Mouse (Mus musculus): Measurements from ENCODE around the gene BC048679. TPM values are rescaled to one million over a fixed set of nuclear protein-coding genes. Genes with fewer than 3 reads are reported as not detected.

The BC048679 gene
- polyA plus RNA-seq (2015; fragmentation: Nextera tagmentation; extraction: Ambion mirVana): not detected in 2 replicates

- peaks cover under 1% of the 10 kb centered on the region; the same call in 1 of the 2 replicates for H3K4me1 ChIP-seq (replicated peaks)
- no peak within 1 kb of the TSS for H3K27ac ChIP-seq
- H3K36me3 ChIP-seq: no peaks in the 10 kb centered on the region
- H3K4me2 ChIP-seq: no peak within 1 kb of the TSS
- no peak for DNase-seq
- no peak within 1 kb of the TSS for H3K4me3 ChIP-seq (replicated peaks)
- H3K9ac ChIP-seq: no peak within 1 kb of the TSS
- 38% methylated on average over 7 of the region's 7 CpGs for WGBS (ENCODE audit: insufficient replicate concordance)
- H3K9me3 ChIP-seq (replicated peaks): no peaks in the 10 kb centered on the region
- ATAC-seq (ENCODE audit: low read depth): no peak
- H3K27me3 ChIP-seq: peaks cover 32% of the 10 kb centered on the region
Measured at GRCm38 (mm10) chr7:81498181-81498580, at the start of gene BC048679. BC048679 (minus strand) TSS chr7:81498281.

GRCm38 (mm10) chr7:81542934-81543333 lies 44.9 kb upstream of the BC048679 start:
- Histone ChIP-seq H3K27ac (no peak overlapping the region), H3K4me3 (replicated peaks) (no peak overlapping the region), H3K9ac (no peak overlapping the region), H3K27me3 (no peaks in the 10 kb centered on the region), H3K9me3 (replicated peaks) (no peaks in the 10 kb centered on the region), H3K36me3 (no peaks in the 10 kb centered on the region), H3K4me2 (no peak overlapping the region), H3K4me1 (replicated peaks) (no peaks in the 10 kb centered on the region)
- ATAC-seq (ENCODE audit: low read depth) (no peak), DNase-seq (no peak)
- WGBS (ENCODE audit: insufficient replicate concordance): 58% methylated on average over 8 of the region's 8 CpGs

GRCm38 (mm10) chr7:81541924-81542524 lies 43.9 kb upstream of the BC048679 start:
- H3K9me3 ChIP-seq (replicated peaks): no peaks in the 10 kb centered on the region
- WGBS (ENCODE audit: insufficient replicate concordance): 59% methylated on average over 7 of the region's 7 CpGs
- H3K36me3 ChIP-seq: no peaks in the 10 kb centered on the region
- DNase-seq (no peak), ATAC-seq (ENCODE audit: low read depth) (no peak)
- H3K27ac ChIP-seq: no peak overlapping the region
- no peak overlapping the region for H3K4me2 ChIP-seq
- no peaks in the 10 kb centered on the region for H3K27me3 ChIP-seq
- peaks cover 1% of the 10 kb centered on the region for H3K4me1 ChIP-seq (replicated peaks)
- H3K4me3 ChIP-seq (replicated peaks): no peak overlapping the region
- H3K9ac ChIP-seq: no peak overlapping the region

- WGBS (ENCODE audit: insufficient replicate concordance): 54% methylated on average over 1 of the region's 1 CpGs
- DNase-seq: no peak
- no peak for ATAC-seq (ENCODE audit: low read depth)
- no peaks in the 10 kb centered on the region for H3K27me3 ChIP-seq
- H3K4me3 ChIP-seq (replicated peaks): no peak overlapping the region
- H3K27ac ChIP-seq: no peak overlapping the region
- no peak overlapping the region for H3K9ac ChIP-seq
- no peak overlapping the region for H3K4me2 ChIP-seq
- peaks cover 3% of the 10 kb centered on the region for H3K4me1 ChIP-seq (replicated peaks)
- no peaks in the 10 kb centered on the region for H3K9me3 ChIP-seq (replicated peaks)
- H3K36me3 ChIP-seq: no peaks in the 10 kb centered on the region
Measured at GRCm38 (mm10) chr7:81540999-81541398, 42.9 kb upstream of the BC048679 start.

- H3K9me3 ChIP-seq (replicated peaks): no peaks in the 10 kb centered on the region
- ATAC-seq (ENCODE audit: low read depth): no peak
- H3K9ac ChIP-seq: no peak overlapping the region
- peaks cover 3% of the 10 kb centered on the region for H3K4me1 ChIP-seq (replicated peaks)
- no peak for DNase-seq
- no peak overlapping the region for H3K4me2 ChIP-seq
- no peak overlapping the region for H3K27ac ChIP-seq
- no peak overlapping the region for H3K4me3 ChIP-seq (replicated peaks)
- WGBS (ENCODE audit: insufficient replicate concordance): 47% methylated on average over 2 of the region's 2 CpGs
- no peaks in the 10 kb centered on the region for H3K27me3 ChIP-seq
- H3K36me3 ChIP-seq: peaks cover 12% of the 10 kb centered on the region
Measured at GRCm38 (mm10) chr7:81539565-81539964, 41.5 kb upstream of the BC048679 start.

- Histone ChIP-seq H3K4me1 (replicated peaks) (peaks cover 3% of the 10 kb centered on the region), H3K4me2 (no peak overlapping the region), H3K36me3 (peaks cover 26% of the 10 kb centered on the region), H3K9ac (no peak overlapping the region), H3K4me3 (replicated peaks) (no peak overlapping the region), H3K27me3 (no peaks in the 10 kb centered on the region), H3K27ac (no peak overlapping the region), H3K9me3 (replicated peaks) (0 out of 2 replicates have a peak, but pooled peaks cover 4% of the 10 kb centered on the region)
- WGBS (ENCODE audit: insufficient replicate concordance): 48% methylated on average over 2 of the region's 2 CpGs
- ATAC-seq (ENCODE audit: low read depth) (no peak), DNase-seq (no peak)
Measured at GRCm38 (mm10) chr7:81538070-81538675, 40.1 kb upstream of the BC048679 start.

- WGBS (ENCODE audit: insufficient replicate concordance): 76% methylated on average over 4 of the region's 4 CpGs
- no peak overlapping the region for H3K4me3 ChIP-seq (replicated peaks)
- H3K27me3 ChIP-seq: no peaks in the 10 kb centered on the region
- peaks cover 43% of the 10 kb centered on the region for H3K36me3 ChIP-seq
- peaks cover 3% of the 10 kb centered on the region for H3K4me1 ChIP-seq (replicated peaks)
- DNase-seq (no peak), ATAC-seq (ENCODE audit: low read depth) (no peak)
- no peak overlapping the region for H3K27ac ChIP-seq
- 0 out of 2 replicates have a peak, but pooled peaks cover 4% of the 10 kb centered on the region for H3K9me3 ChIP-seq (replicated peaks)
- no peak overlapping the region for H3K9ac ChIP-seq
- no peak overlapping the region for H3K4me2 ChIP-seq
Measured at GRCm38 (mm10) chr7:81536478-81536877, 38.4 kb upstream of the BC048679 start.

GRCm38 (mm10) chr7:81531462-81531861 lies 33.4 kb upstream of the BC048679 start:
- H3K4me3 ChIP-seq (replicated peaks): no peak overlapping the region

GRCm38 (mm10) chr7:81528918-81529317 lies 30.8 kb upstream of the BC048679 start:
- no peak for DNase-seq
- 82% methylated on average over 8 of the region's 8 CpGs for WGBS (ENCODE audit: insufficient replicate concordance)
- peaks cover 78% of the 10 kb centered on the region for H3K36me3 ChIP-seq

More at GRCm38 (mm10) chr7:81531462-81531861, 33.4 kb upstream of the BC048679 start:
- peaks cover 82% of the 10 kb centered on the region for H3K36me3 ChIP-seq
- H3K4me2 ChIP-seq: no peak overlapping the region
- H3K27me3 ChIP-seq: no peaks in the 10 kb centered on the region
- 80% methylated on average over 1 of the region's 1 CpGs for WGBS (ENCODE audit: insufficient replicate concordance)
- ATAC-seq (ENCODE audit: low read depth): no peak
- no peak for DNase-seq
- no peaks in the 10 kb centered on the region for H3K4me1 ChIP-seq (replicated peaks)
- H3K27ac ChIP-seq: no peak overlapping the region
- no peak overlapping the region for H3K9ac ChIP-seq
- H3K9me3 ChIP-seq (replicated peaks): 0 out of 2 replicates have a peak, but pooled peaks cover 4% of the 10 kb centered on the region

GRCm38 (mm10) chr7:81523663-81524017 lies 25.6 kb upstream of the BC048679 start:
- peak overlapping the region; percentile 75 for H3K4me3 ChIP-seq (replicated peaks)
- WGBS (ENCODE audit: insufficient replicate concordance): 7% methylated on average over 13 of the region's 13 CpGs
- 0 out of 2 replicates have a peak, but pooled peaks cover 6% of the 10 kb centered on the region for H3K27me3 ChIP-seq
- H3K27ac ChIP-seq: peak overlapping the region; percentile 73
- DNase-seq (no peak), ATAC-seq (ENCODE audit: low read depth) (peak; percentile 27; the same call in 1 of the 2 replicates)
- peak overlapping the region; percentile 88 for H3K4me2 ChIP-seq
- H3K9me3 ChIP-seq (replicated peaks): no peaks in the 10 kb centered on the region
- H3K4me1 ChIP-seq (replicated peaks): peaks cover 29% of the 10 kb centered on the region
- H3K9ac ChIP-seq: peak overlapping the region; percentile 81
- H3K36me3 ChIP-seq: peaks cover 28% of the 10 kb centered on the region

More at GRCm38 (mm10) chr7:81528918-81529317, 30.8 kb upstream of the BC048679 start:
- no peak overlapping the region for H3K27ac ChIP-seq
- H3K9me3 ChIP-seq (replicated peaks): no peaks in the 10 kb centered on the region
- H3K27me3 ChIP-seq: no peaks in the 10 kb centered on the region
- no peak overlapping the region for H3K4me2 ChIP-seq
- no peak overlapping the region for H3K9ac ChIP-seq
- ATAC-seq (ENCODE audit: low read depth): no peak
- peaks cover 16% of the 10 kb centered on the region for H3K4me1 ChIP-seq (replicated peaks)
- no peak overlapping the region for H3K4me3 ChIP-seq (replicated peaks)

- Histone ChIP-seq H3K4me1 (replicated peaks) (peaks cover 29% of the 10 kb centered on the region), H3K4me3 (replicated peaks) (peak overlapping the region; percentile 75), H3K27ac (peak overlapping the region; percentile 73), H3K36me3 (peaks cover 24% of the 10 kb centered on the region), H3K9ac (peak overlapping the region; percentile 81), H3K27me3 (0 out of 2 replicates have a peak, but pooled peaks cover 6% of the 10 kb centered on the region), H3K9me3 (replicated peaks) (no peaks in the 10 kb centered on the region), H3K4me2 (peak overlapping the region; percentile 88)
- ATAC-seq (ENCODE audit: low read depth): peak; percentile 96
- under 1% methylated on average over 31 of the region's 31 CpGs for WGBS (ENCODE audit: insufficient replicate concordance)
- peak; percentile 72 for DNase-seq
Measured at GRCm38 (mm10) chr7:81523008-81523662, 25.1 kb upstream of the BC048679 start.
